Comparison of ENCODE assay signal across 12 mouse cellular contexts in the genomic region with DNA sequence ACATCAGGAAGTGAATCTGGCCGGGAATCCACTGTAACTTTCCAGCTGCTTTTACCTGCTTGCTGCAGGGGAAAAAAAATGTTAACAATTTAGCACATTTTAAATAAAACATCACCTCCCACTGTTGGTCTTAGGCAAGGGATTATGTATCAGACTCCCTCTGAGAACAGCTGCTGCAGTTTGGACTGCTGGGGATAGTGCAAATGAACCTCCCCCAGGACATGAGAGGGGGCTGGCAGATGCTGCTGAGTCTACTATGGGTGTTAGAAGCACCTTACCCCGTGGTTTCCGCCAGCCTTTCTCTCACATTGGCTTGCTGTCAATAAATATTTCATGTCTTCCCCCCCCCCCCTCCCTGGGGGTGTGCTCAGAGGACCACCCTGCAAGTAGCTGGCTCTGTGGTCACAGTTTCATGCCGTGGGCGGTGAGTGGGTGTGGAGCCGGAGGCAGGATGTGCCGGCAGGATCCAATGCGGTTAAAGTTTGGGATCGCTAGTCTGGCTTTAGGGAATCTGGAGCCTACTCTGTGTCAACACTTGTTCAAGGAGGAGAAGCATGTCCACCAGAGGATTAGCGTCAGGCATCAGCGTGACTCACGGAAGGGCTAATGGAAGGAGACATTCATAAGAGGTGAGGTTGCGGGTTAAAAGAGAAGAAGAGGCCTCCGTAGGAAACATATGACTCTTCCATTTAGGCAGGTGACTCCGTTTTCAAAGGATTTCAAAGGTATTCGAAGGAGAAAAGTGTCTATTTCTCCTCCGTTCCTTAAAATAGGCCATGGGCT. TPM values are rescaled to one million over a fixed set of nuclear protein-coding genes. Genes with fewer than 3 reads are reported as not detected.
A peak's percentile ranks its signal among the peaks of the same experiment; 100 is the strongest.
DNase-seq lines count a peak whose midpoint lies in the region; ATAC-seq and TF ChIP-seq lines count a peak whose summit lies in the region.
"Had no signal": no experiment of that assay in that cellular context is flagged by ENCODE, and none has a peak within 500 bp of the region (broad histone marks: within the 10 kb centered on the region; RNA-seq: fewer than 3 reads in every experiment).

No protein-coding gene starts in this region.

- ATAC-seq in limb, embryonic 15.5 days (ENCODE audit: insufficient number of reproducible peaks, low FRiP score, low TSS enrichment, low read depth), result no peak
- ATAC-seq: CD4-positive, CD25-positive, alpha-beta regulatory T cell, adult 4 months had no signal

- no peak for TF ChIP-seq CTCF in kidney, adult 2 months (conservative IDR thresholded peaks at IDR 0.05; ENCODE audit: insufficient read depth, insufficient read length, low read depth, low read length)

- peak; percentile 13 for DNase-seq in frontal cortex, postnatal 36 days (ENCODE audit: low spot score in 2 of 2)
- no peak for DNase-seq in frontal cortex, postnatal 14 days (ENCODE audit: low spot score in 2 of 2)
- DNase-seq in kidney, postnatal 4 days, result peak; percentile 17 to 36
- DNase-seq in kidney, adult 2 months, result no peak
- peak; percentile 57 for DNase-seq in brain, adult 2 months (ENCODE audit: low read depth, low spot score)
- no peak for DNase-seq in gastrocnemius, postnatal 25 days
- DNase-seq in layer of hippocampus, adult 8-10 months (ENCODE audit: low spot score in 2 of 2), result no peak
- DNase-seq: cerebellum, adult 2 months; lung, adult 18-20 months; thymus, adult 18-20 months had no signal

- H3K36me3 ChIP-seq in kidney, adult 2 months (ENCODE audit: control insufficient read depth, insufficient read depth, low read length), result no peaks in the 10 kb centered on the region
- no peaks in the 10 kb centered on the region for H3K36me3 ChIP-seq in limb, embryonic 15.5 days

- H3K4me2 ChIP-seq in limb, embryonic 15.5 days, result peak overlapping the region; percentile 24

- no peak overlapping the region for H3K27ac ChIP-seq in kidney, adult 2 months (ENCODE audit: insufficient read depth, low read depth, low read length)
- no peak overlapping the region for H3K27ac ChIP-seq in limb, embryonic 15.5 days

- no peak overlapping the region for H3K9ac ChIP-seq in limb, embryonic 15.5 days

- H3K27me3 ChIP-seq in kidney, adult 2 months (replicated peaks; ENCODE audit: control insufficient read depth, insufficient read depth, low read length), result no peaks in the 10 kb centered on the region; the same call in 1 of the 2 replicates
- 0 out of 2 replicates have a peak, but pooled peaks cover 5% of the 10 kb centered on the region for H3K27me3 ChIP-seq in limb, embryonic 15.5 days

- H3K4me3 ChIP-seq in kidney, adult 2 months (ENCODE audit: insufficient read depth, low read depth, low read length), result no peak overlapping the region
- no peak overlapping the region for H3K4me3 ChIP-seq in limb, embryonic 15.5 days

- TF ChIP-seq POLR2A in kidney, adult 2 months (IDR thresholded peaks at IDR 0.05; ENCODE audit: low read depth, low read length), result no peak

- H3K4me1 ChIP-seq in kidney, adult 2 months (ENCODE audit: control insufficient read depth, insufficient read depth, low read length), result no peaks in the 10 kb centered on the region
- peaks cover 11% of the 10 kb centered on the region; the same call in 1 of the 2 replicates for H3K4me1 ChIP-seq in limb, embryonic 15.5 days

- no peaks in the 10 kb centered on the region for H3K9me3 ChIP-seq in limb, embryonic 15.5 days

- WGBS in kidney, adult 2 months, result 39% methylated on average over 17 of the region's 17 CpGs
- 26% methylated on average over 17 of the region's 17 CpGs for WGBS in limb, embryonic 15.5 days

RNA-seq across cellular contexts. Expression of a gene that starts 29.9 kb away (rescaled TPM):
- polyA plus RNA-seq in kidney, adult 2 months (2012; rRNA removed), result not detected in 2 replicates
- 0.36 and 0.79 TPM in 2 replicates for polyA plus RNA-seq in limb, embryonic 15.5 days (2015; fragmentation: Nextera tagmentation; extraction: Ambion mirVana)
- total RNA-seq in gastrocnemius, postnatal 25 days (2021), result under 1 TPM; 0.29 to 0.36 TPM
- total RNA-seq in layer of hippocampus, adult 8-10 months (2022), result 1 to 10 TPM; 3.3 to 6.5 (median 5.2) TPM
- polyA plus RNA-seq: CD4-positive, CD25-positive, alpha-beta regulatory T cell, adult 4 months had no signal

RNA-seq across cellular contexts. Expression of a gene that starts 45.2 kb away (rescaled TPM):
- not detected in 2 replicates for polyA plus RNA-seq in kidney, adult 2 months (2012; rRNA removed)
- polyA plus RNA-seq in limb, embryonic 15.5 days (2015; fragmentation: Nextera tagmentation; extraction: Ambion mirVana), result 0.48 and 0.88 TPM in 2 replicates
- not detected for total RNA-seq in gastrocnemius, postnatal 25 days (2021)
- 1 to 10 TPM in 2 of 4 experiments, under 1 TPM in 1, not detected in 1; 0.41 to 1.2 (median 1.1) TPM for total RNA-seq in layer of hippocampus, adult 8-10 months (2022)
- polyA plus RNA-seq: CD4-positive, CD25-positive, alpha-beta regulatory T cell, adult 4 months had no signal

Comparison
In these comparisons a context has a peak if more than half of its experiments do, and no peak if none do; other contexts are left out.
1. DNase-seq: peak in frontal cortex, postnatal 36 days (2 of 2), kidney, postnatal 4 days (2 of 2) and brain, adult 2 months (single experiment); none in frontal cortex, postnatal 14 days (0 of 2), kidney, adult 2 months (single experiment), gastrocnemius, postnatal 25 days (single experiment) and layer of hippocampus, adult 8-10 months (0 of 2).